Mouse (Mus musculus) erythroblast, embryonic 14.5 days (primary cell): ENCODE measurements around the gene Wfdc21.

ENCODE experiments used
- GATA1 ChIP-seq: IDR thresholded peaks from 2 replicates; pipeline ENCODE4 v1.6.1; 2012; ENCODE audit warnings: low read length, inconsistent platforms, mixed read lengths
- TAL1 ChIP-seq: IDR thresholded peaks from 3 replicates; pipeline ENCODE4 v1.6.1; 2012; ENCODE audit warnings: low read length, inconsistent platforms, mixed read lengths

DNA sequence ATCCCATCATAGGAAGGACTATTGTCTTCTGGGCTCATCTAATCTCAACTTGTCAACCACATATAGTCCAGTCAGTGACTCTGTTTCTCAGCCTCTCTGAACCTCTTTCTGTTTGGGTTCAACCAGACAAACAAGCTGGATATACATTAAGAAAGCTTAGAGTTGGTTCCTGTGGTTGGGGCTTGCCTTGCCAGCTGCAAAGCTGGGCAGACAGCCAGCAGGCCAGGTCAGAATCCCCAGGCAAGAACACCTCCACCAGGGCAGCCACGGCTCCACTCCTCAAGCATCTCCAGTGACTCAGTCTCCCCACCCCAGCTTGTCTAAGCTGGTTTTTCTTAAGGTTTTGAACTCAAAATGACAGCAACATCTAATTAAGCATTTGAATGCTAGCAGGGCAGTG lies 34.1 kb upstream of the Wfdc21 start:
- no peak for TF ChIP-seq GATA1
- no peak for TF ChIP-seq TAL1
